Mouse (Mus musculus) spleen, adult 18-20 months (tissue): ENCODE data around the gene Themis.

Experiments
- DNase-seq, 2 experiments: peaks; one replicate each; pipeline ENCODE4 v3.0.0; 2022; ENCODE audit warnings: mixed read lengths in 2 of 2

Gene Themis

GRCm38 (mm10) chr10:28668261-28668660 is at the start of gene Themis:
TSS of gene Themis (plus strand) at chr10:28668360.
- peak; percentile 3 to 14 for DNase-seq

- DNase-seq: no peak
These were observed 48.7 kb upstream of the Themis start for GRCm38 (mm10) chr10:28619415-28619814.

GRCm38 (mm10) chr10:28636096-28636495 is 32.1 kb upstream of the Themis start:
- no peak for DNase-seq

- no peak for DNase-seq
These were observed 26.3 kb upstream of the Themis start for GRCm38 (mm10) chr10:28641887-28642286.

- DNase-seq: no peak
These were observed 20.3 kb upstream of the Themis start for GRCm38 (mm10) chr10:28647855-28648254.

- no peak for DNase-seq
These were observed 18.9 kb upstream of the Themis start for GRCm38 (mm10) chr10:28649109-28649899.

GRCm38 (mm10) chr10:28649900-28650160 is 18.3 kb upstream of the Themis start:
- DNase-seq: no peak

GRCm38 (mm10) chr10:28651910-28652309 is 16.2 kb upstream of the Themis start:
- DNase-seq: no peak

GRCm38 (mm10) chr10:28654733-28655132 is 13.4 kb upstream of the Themis start:
- DNase-seq: no peak

GRCm38 (mm10) chr10:28665141-28665540 is 3.0 kb upstream of the Themis start:
- DNase-seq: no peak

- no peak for DNase-seq
These were observed 5.8 kb downstream of the Themis start for GRCm38 (mm10) chr10:28673931-28674330.

GRCm38 (mm10) chr10:28675337-28675736 is 7.2 kb downstream of the Themis start:
- DNase-seq: no peak

- DNase-seq: no peak
These were observed 26.8 kb downstream of the Themis start for GRCm38 (mm10) chr10:28694981-28695380.

- no peak for DNase-seq
These were observed 27.9 kb downstream of the Themis start for GRCm38 (mm10) chr10:28696032-28696431.

GRCm38 (mm10) chr10:28698175-28698574 is 30.0 kb downstream of the Themis start:
- DNase-seq: no peak

- DNase-seq: no peak
These were observed 53.7 kb downstream of the Themis start for GRCm38 (mm10) chr10:28721828-28722227.

- DNase-seq: no peak
These were observed 55.1 kb downstream of the Themis start for GRCm38 (mm10) chr10:28723266-28723665.

GRCm38 (mm10) chr10:28730122-28730521 is 62.0 kb downstream of the Themis start:
- no peak for DNase-seq

GRCm38 (mm10) chr10:28737953-28738352 is 69.8 kb downstream of the Themis start:
- no peak for DNase-seq

GRCm38 (mm10) chr10:28746426-28746825 is 78.3 kb downstream of the Themis start:
- no peak for DNase-seq

- no peak for DNase-seq
These were observed 85.2 kb downstream of the Themis start for GRCm38 (mm10) chr10:28753321-28753720.

GRCm38 (mm10) chr10:28754927-28755326 is 86.8 kb downstream of the Themis start:
- DNase-seq: no peak

GRCm38 (mm10) chr10:28776777-28777402 is 108.7 kb downstream of the Themis start:
- DNase-seq: no peak

GRCm38 (mm10) chr10:28799469-28799868 is 131.3 kb downstream of the Themis start:
- no peak for DNase-seq

- DNase-seq: no peak
These were observed 137.0 kb downstream of the Themis start for GRCm38 (mm10) chr10:28805160-28805559.
